Mouse (Mus musculus) CH12.LX (cell line): ENCODE data around the gene Hoxb1. TPM values are rescaled to one million over a fixed set of nuclear protein-coding genes. Genes with fewer than 3 reads are reported as not detected.

Experiments used
- DNase-seq: peaks from one replicate; pipeline ENCODE4 v3.0.0-alpha.2; 2013; ENCODE audit errors: extremely low read depth
- H3K27ac ChIP-seq: 2 replicates; pipeline ENCODE4 v1.5.1; 2012; ENCODE audit warnings: low read depth, mild to moderate bottlenecking, control low read depth, moderate library complexity; ENCODE audit not compliant: insufficient read depth
- H3K27me3 ChIP-seq: replicated peaks from 2 replicates; pipeline ENCODE3; 2012; ENCODE audit warnings: inconsistent platforms
- H3K36me3 ChIP-seq, 2 experiments: replicated peaks in 1 of 2; 2 replicates each; pipeline versions ENCODE3 to v1.6.1; 2012; ENCODE audit warnings: inconsistent platforms in 1 of 2, low read length in 1 of 2, mild to moderate bottlenecking in 1 of 2, mixed read lengths in 1 of 2, moderate library complexity in 1 of 2; ENCODE audit not compliant: control insufficient read depth in 1 of 2, insufficient read depth in 1 of 2
- H3K4me1 ChIP-seq, 2 experiments: 2 replicates each; pipeline ENCODE4 v1.6.1; 2012; ENCODE audit warnings: inconsistent platforms in 1 of 2, moderate library complexity in 1 of 2; ENCODE audit not compliant: insufficient read depth in 2 of 2, control insufficient read depth in 1 of 2
- H3K4me2 ChIP-seq: 2 replicates; pipeline ENCODE4 v1.6.1; 2012; ENCODE audit warnings: low read depth, mild to moderate bottlenecking, control low read depth; ENCODE audit not compliant: poor library complexity, insufficient read depth, severe bottlenecking
- H3K4me3 ChIP-seq, 3 experiments: fragments of 150-350 bp in 1 of 3; sonication (generic) in 1 of 3; replicated peaks in 1 of 3; 2 replicates each; pipeline versions ENCODE3 to v1.5.1; 2011 to 2012; ENCODE audit warnings: low read depth in 2 of 3, low read length in 2 of 3, mild to moderate bottlenecking in 2 of 3, moderate library complexity in 2 of 3, control low read depth in 1 of 3, improper control_type of control experiment in 1 of 3, inconsistent platforms in 1 of 3, mixed read lengths in 1 of 3; ENCODE audit not compliant: poor library complexity in 1 of 3
- H3K79me2 ChIP-seq: replicated peaks from 2 replicates; pipeline ENCODE4 v1.6.1; 2012; ENCODE audit warnings: mild to moderate bottlenecking, moderate library complexity; ENCODE audit not compliant: control insufficient read depth, poor library complexity, insufficient read depth, severe bottlenecking; ENCODE audit errors: extremely low read depth
- H3K9ac ChIP-seq: 2 replicates; pipeline ENCODE4 v1.6.1; 2012; ENCODE audit warnings: low read depth, mild to moderate bottlenecking, control low read depth, moderate library complexity; ENCODE audit not compliant: insufficient read depth
- H3K9me3 ChIP-seq: replicated peaks from 2 replicates; pipeline ENCODE3; 2012; ENCODE audit warnings: low read length, inconsistent platforms, mixed read lengths
- BHLHE40 ChIP-seq: IDR thresholded peaks from 2 replicates; pipeline ENCODE4 v1.6.1; 2011; ENCODE audit warnings: mild to moderate bottlenecking, low read depth, low read length, improper control_type of control experiment
- CHD2 ChIP-seq: IDR thresholded peaks from 2 replicates; pipeline ENCODE4 v1.6.1; 2011; ENCODE audit warnings: low read length, improper control_type of control experiment
- CTCF ChIP-seq, 2 experiments: IDR thresholded peaks in 1 of 2; conservative IDR thresholded peaks in 1 of 2; 2 replicates each; pipeline ENCODE4 v1.5.1; 2011 to 2012; ENCODE audit warnings: low read depth in 2 of 2, low read length in 2 of 2, improper control_type of control experiment in 1 of 2, inconsistent platforms in 1 of 2, mild to moderate bottlenecking in 1 of 2, moderate library complexity in 1 of 2
- E2F4 ChIP-seq: IDR thresholded peaks from 2 replicates; pipeline ENCODE4 v1.6.1; 2011; ENCODE audit warnings: low read depth, low read length, improper control_type of control experiment; ENCODE audit not compliant: insufficient replicate concordance
- ETS1 ChIP-seq: conservative IDR thresholded peaks from 2 replicates; pipeline ENCODE4 v1.6.1; 2012; ENCODE audit warnings: low read depth, mild to moderate bottlenecking, inconsistent platforms, low read length, improper control_type of control experiment, moderate library complexity
- GABPA ChIP-seq: IDR thresholded peaks from 2 replicates; pipeline ENCODE4 v1.6.1; 2012; ENCODE audit warnings: low read depth, low read length, improper control_type of control experiment, inconsistent platforms; ENCODE audit not compliant: insufficient replicate concordance
- HCFC1 ChIP-seq: IDR thresholded peaks from 2 replicates; pipeline ENCODE4 v1.6.1; 2012; ENCODE audit warnings: low read depth, mild to moderate bottlenecking, inconsistent platforms, low read length, improper control_type of control experiment
- JUND ChIP-seq: conservative IDR thresholded peaks from 2 replicates; pipeline ENCODE4 v1.6.1; 2011; ENCODE audit warnings: low read depth, low read length, improper control_type of control experiment
- KAT2A ChIP-seq: IDR thresholded peaks from 2 replicates; pipeline ENCODE4 v1.6.1; 2012; ENCODE audit warnings: low read length, improper control_type of control experiment, inconsistent platforms; ENCODE audit not compliant: insufficient replicate concordance
- MAX ChIP-seq: IDR thresholded peaks from 2 replicates; pipeline ENCODE4 v1.6.1; 2011; ENCODE audit warnings: low read length, improper control_type of control experiment
- MAZ ChIP-seq: IDR thresholded peaks from 2 replicates; pipeline ENCODE4 v1.6.1; 2012; ENCODE audit warnings: low read depth, mild to moderate bottlenecking, inconsistent platforms, low read length, improper control_type of control experiment, moderate library complexity
- MYC ChIP-seq: IDR thresholded peaks from 2 replicates; pipeline ENCODE4 v1.6.1; 2011; ENCODE audit warnings: low read depth, mild to moderate bottlenecking, improper control_type of control experiment, low read length
- NELFE ChIP-seq: IDR thresholded peaks from 2 replicates; pipeline ENCODE4 v1.6.1; 2011; ENCODE audit warnings: low read depth, low read length, improper control_type of control experiment
- POLR2AphosphoS2 ChIP-seq: IDR thresholded peaks from 2 replicates; pipeline ENCODE4 v1.6.1; 2011; ENCODE audit warnings: low read depth, low read length, improper control_type of control experiment
- RAD21 ChIP-seq: IDR thresholded peaks from 2 replicates; pipeline ENCODE4 v1.6.1; 2011; ENCODE audit warnings: low read depth, mild to moderate bottlenecking, low read length, improper control_type of control experiment, moderate library complexity
- UBTF ChIP-seq: IDR thresholded peaks from 2 replicates; pipeline ENCODE4 v1.6.1; 2012; ENCODE audit warnings: low read depth, mild to moderate bottlenecking, inconsistent platforms, low read length, improper control_type of control experiment, moderate library complexity
- USF1 ChIP-seq: IDR thresholded peaks from 2 replicates; pipeline ENCODE4 v1.6.1; 2014; ENCODE audit warnings: low read depth, mild to moderate bottlenecking, inconsistent platforms, low read length, improper control_type of control experiment
- USF2 ChIP-seq: conservative IDR thresholded peaks from 2 replicates; pipeline ENCODE4 v1.6.1; 2011; ENCODE audit warnings: low read depth, low read length, improper control_type of control experiment
- ZC3H11A ChIP-seq: IDR thresholded peaks from 2 replicates; pipeline ENCODE4 v1.6.1; 2012; ENCODE audit warnings: low read depth, mild to moderate bottlenecking, inconsistent platforms, low read length, improper control_type of control experiment
- ZKSCAN1 ChIP-seq: IDR thresholded peaks from 2 replicates; pipeline ENCODE4 v1.6.1; 2012; ENCODE audit warnings: low read depth, inconsistent platforms, low read length, improper control_type of control experiment, borderline replicate concordance
- dilution Hi-C: fragments of 300-500 bp; cut with MboI; formaldehyde crosslinking; loops from 2 replicates; pipeline ENCODE4 v1.14.3; 2020; ENCODE audit warnings: low sequenced_read_pairs; ENCODE audit not compliant: extremely low pct_unique_long_range_greater_than_20kb, extremely low pct_ligation_motif_present
- in situ Hi-C: fragments of 300-500 bp; cut with MboI; formaldehyde crosslinking; loops from 3 replicates; pipeline ENCODE4 v1.14.3; 2019; ENCODE audit warnings: low sequenced_read_pairs, low pct_ligation_motif_present, low pct_unique_long_range_greater_than_20kb, mixed read lengths
- polyA plus RNA-seq: library from polyadenylated mRNA; unstranded; fragments of >175 nt; gene quantifications from 2 replicates; pipeline ENCODE4 v1.2.1, GENCODE M21; 2012; ENCODE audit warnings: low read depth; ENCODE audit not compliant: insufficient read length
- total RNA-seq, 2 experiments: library from RNA; depleted of rRNA; stranded (reverse); fragments of 300-350 nt in 1 of 2; fragments of >200 nt in 1 of 2; gene quantifications; 2 replicates each; pipeline ENCODE4 v1.2.3; 2012 to 2014

Hoxb1 gene
- total and polyA plus RNA-seq, 3 experiments = not detected

DNA sequence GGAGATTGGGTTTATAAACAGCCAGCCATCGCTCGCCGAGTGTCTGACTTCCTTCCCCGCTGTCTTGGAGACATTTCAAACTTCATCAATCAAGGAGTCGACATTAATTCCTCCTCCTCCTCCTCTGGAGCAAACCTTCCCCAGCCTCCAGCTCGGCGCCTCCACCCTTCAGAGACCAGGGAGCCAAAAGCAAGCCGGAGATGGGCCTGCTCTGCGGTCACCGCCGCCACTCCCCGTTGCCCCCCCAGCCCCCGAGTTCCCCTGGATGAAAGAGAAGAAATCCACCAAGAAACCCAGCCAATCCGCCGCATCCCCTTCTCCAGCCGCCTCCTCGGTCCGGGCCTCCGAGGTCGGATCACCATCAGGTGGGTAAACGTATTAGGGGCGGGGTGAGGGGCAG lies 13.7 kb upstream of the Hoxb1 start:
- H3K4me3 ChIP-seq = no peak overlapping the region
- H3K4me2 ChIP-seq = no peak overlapping the region
- H3K9me3 ChIP-seq = peaks cover 6% of the 10 kb centered on the region
- in situ Hi-C loops = no loop called here
- no peak overlapping the region for H3K9ac ChIP-seq
- H3K36me3 ChIP-seq = no peaks in the 10 kb centered on the region
- peaks cover 0 to 12% of the 10 kb centered on the region in 2 experiments; a peak in 2 of 4 replicates for H3K4me1 ChIP-seq
- dilution Hi-C loops = no loop called here
- DNase-seq = no peak
- H3K27ac ChIP-seq = no peak overlapping the region
- no peak for TF ChIP-seq RAD21
- TF ChIP-seq NELFE = no peak
- no peak for TF ChIP-seq UBTF
- no peak for TF ChIP-seq GABPA
- TF ChIP-seq ETS1 = no peak
- no peak for TF ChIP-seq E2F4
- peaks cover 40% of the 10 kb centered on the region for H3K27me3 ChIP-seq
- H3K79me2 ChIP-seq = no peaks in the 10 kb centered on the region

DNA sequence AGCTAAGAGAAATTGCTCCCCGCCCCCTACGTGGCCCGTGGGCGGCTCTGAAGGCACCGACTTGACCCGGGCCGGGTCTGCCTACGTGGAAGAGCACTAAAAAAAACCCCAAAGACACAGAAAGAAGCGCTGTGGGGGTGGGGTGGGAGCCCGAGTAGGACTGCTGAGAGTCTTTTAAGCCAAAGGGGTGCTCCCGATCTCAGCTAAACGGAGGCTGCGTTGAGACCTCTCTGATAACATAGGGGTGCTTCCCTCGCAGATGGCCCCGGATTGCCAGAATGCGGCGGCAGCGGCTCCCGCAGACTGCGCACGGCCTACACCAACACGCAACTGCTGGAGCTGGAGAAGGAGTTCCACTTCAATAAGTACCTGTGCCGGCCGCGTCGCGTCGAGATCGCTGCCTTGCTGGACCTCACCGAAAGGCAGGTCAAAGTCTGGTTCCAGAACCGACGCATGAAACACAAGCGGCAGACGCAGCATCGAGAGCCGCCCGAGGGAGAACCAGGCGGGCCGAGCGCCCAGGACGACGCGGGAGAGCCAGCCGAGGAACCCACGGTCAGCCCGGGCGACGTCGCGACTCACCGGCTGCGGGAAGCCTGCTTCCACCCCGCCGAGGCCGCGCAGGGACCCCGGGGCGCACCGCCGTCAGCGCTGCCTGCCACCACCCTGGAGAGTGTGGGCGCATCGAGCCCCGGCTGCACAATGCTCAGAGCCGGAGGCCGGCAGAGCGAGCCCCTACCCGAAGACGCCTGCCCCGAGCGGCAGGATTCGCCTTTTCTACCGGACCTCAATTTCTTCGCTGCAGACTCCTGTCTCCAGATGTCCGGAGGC lies 12.6 kb upstream of the Hoxb1 start:
- H3K27me3 ChIP-seq = peaks cover 46% of the 10 kb centered on the region
- no peak for DNase-seq
- TF ChIP-seq MAX = no peak
- no peak for TF ChIP-seq ZKSCAN1
- no peak for TF ChIP-seq KAT2A
- no peak for TF ChIP-seq NELFE
- TF ChIP-seq MYC = no peak
- TF ChIP-seq CHD2 = no peak
- TF ChIP-seq CTCF (conservative IDR thresholded peaks at IDR 0.05 in 1 of 2, IDR thresholded peaks at IDR 0.05 in 1 of 2; ENCODE audit: low read depth in 2 of 2, low read length in 2 of 2) = no peak
- TF ChIP-seq MAZ = no peak
- no peak for TF ChIP-seq USF1
- TF ChIP-seq USF2 = no peak
- TF ChIP-seq GABPA = no peak
- no peak for TF ChIP-seq POLR2AphosphoS2
- no peak for TF ChIP-seq BHLHE40
- no peak for TF ChIP-seq JUND
- TF ChIP-seq HCFC1 = no peak
- TF ChIP-seq ZC3H11A = no peak
- no peak for TF ChIP-seq E2F4
- no peaks in the 10 kb centered on the region for H3K79me2 ChIP-seq
- no peaks in the 10 kb centered on the region for H3K36me3 ChIP-seq
- H3K4me1 ChIP-seq = peaks cover 0 to 12% of the 10 kb centered on the region in 2 experiments; a peak in 2 of 4 replicates
- H3K4me3 ChIP-seq = no peak overlapping the region
- no peak overlapping the region for H3K4me2 ChIP-seq
- H3K27ac ChIP-seq = no peak overlapping the region
- H3K9me3 ChIP-seq = peaks cover 6% of the 10 kb centered on the region
- no peak overlapping the region for H3K9ac ChIP-seq
- dilution Hi-C loops = no loop called here
- in situ Hi-C loops = no loop called here
